Comparison of ENCODE assay signal across 9 mouse cellular contexts in the genomic region with DNA sequence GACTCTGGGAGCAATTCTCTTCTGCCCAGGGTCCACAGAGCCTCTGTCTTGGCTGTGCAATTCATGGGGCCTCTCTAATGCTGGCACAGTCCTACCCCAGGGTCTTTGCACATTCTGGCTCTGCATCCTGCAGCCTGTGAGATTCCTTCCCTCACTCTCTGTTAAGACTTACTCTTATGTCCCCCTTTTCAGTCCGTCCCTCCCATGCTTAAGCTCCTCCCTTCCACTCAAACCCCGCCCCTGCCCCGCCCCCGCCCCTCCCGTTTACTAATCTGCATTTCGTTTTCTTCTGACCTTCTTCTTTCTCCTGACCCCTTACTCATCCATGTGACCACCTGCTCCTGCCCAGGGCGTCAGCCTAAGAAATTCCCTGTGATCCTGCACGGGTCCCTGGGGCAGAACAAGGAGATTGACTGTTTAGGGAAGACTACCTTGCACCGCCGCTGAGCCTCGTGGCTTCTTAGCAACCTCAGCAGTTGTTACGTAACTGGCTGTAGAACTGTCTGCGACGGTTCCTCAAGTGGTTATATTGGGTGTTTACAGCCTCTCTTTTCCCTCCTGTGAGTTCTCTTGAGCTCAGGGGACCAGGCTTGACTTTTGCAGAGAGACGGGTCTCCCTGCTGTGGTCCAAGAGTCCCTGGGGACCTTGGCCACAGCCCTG. TPM values are rescaled to one million over a fixed set of nuclear protein-coding genes. Genes with fewer than 3 reads are reported as not detected.
DNase-seq lines count a peak whose midpoint lies in the region; ATAC-seq and TF ChIP-seq lines count a peak whose summit lies in the region.
"Had no signal": no experiment of that assay in that cellular context is flagged by ENCODE, and none has a peak within 500 bp of the region (broad histone marks: within the 10 kb centered on the region; RNA-seq: fewer than 3 reads in every experiment).

No protein-coding gene starts in this region.

- peak; percentile 79 for ATAC-seq in granulocyte monocyte progenitor cell, adult 5-6 weeks (replicated peaks; ENCODE audit: poor library complexity, severe bottlenecking)
- ATAC-seq in midbrain, embryonic 14.5 days (ENCODE audit: low FRiP score, low TSS enrichment) = no peak

- 0 out of 2 replicates have a peak overlapping the region, but pooled peaks have one; percentile 15 for H3K27ac ChIP-seq in ES-E14 (ENCODE audit: insufficient read depth, low read depth, low read length, poor library complexity, severe bottlenecking)
- no peak overlapping the region for H3K27ac ChIP-seq in midbrain, embryonic 14.5 days (replicated peaks; ENCODE audit: low read depth, low read length)
- H3K27ac ChIP-seq: limb, embryonic 15.5 days had no signal

- peak overlapping the region; percentile 29 to 55; a peak in 3 of 4 replicates for H3K4me3 ChIP-seq in ES-E14 (ENCODE audit: insufficient read depth in 1 of 2, low read depth in 1 of 2, low read length in 2 of 2, poor library complexity in 1 of 2, severe bottlenecking in 1 of 2)
- no peak overlapping the region for H3K4me3 ChIP-seq in midbrain, embryonic 14.5 days (replicated peaks; ENCODE audit: low read depth, low read length)
- H3K4me3 ChIP-seq: limb, embryonic 15.5 days had no signal

- no peaks in the 10 kb centered on the region for H3K9me3 ChIP-seq in ES-E14 (ENCODE audit: control insufficient read depth, insufficient read depth, low read depth, low read length)
- H3K9me3 ChIP-seq in midbrain, embryonic 14.5 days (ENCODE audit: control insufficient read depth, low read length) = no peaks in the 10 kb centered on the region
- H3K9me3 ChIP-seq: limb, embryonic 15.5 days had no signal

- peak; percentile 36 to 54 for DNase-seq in kidney, adult 8-10 months
- DNase-seq in kidney, postnatal 4 days = no peak
- DNase-seq in ES-E14 (ENCODE audit: low read depth, low spot score) = no peak
- DNase-seq in lung, postnatal 14 days = peak; percentile 20
- no peak for DNase-seq in urinary bladder, postnatal 25 days (ENCODE audit: low spot score)
- no peak for DNase-seq in ovary, postnatal 14 days (ENCODE audit: low spot score)
- DNase-seq in midbrain, embryonic 14.5 days = no peak

- WGBS in midbrain, embryonic 14.5 days = 19% methylated on average over 15 of the region's 15 CpGs

- H3K4me1 ChIP-seq in ES-E14 (ENCODE audit: control insufficient read depth in 2 of 2, insufficient read depth in 2 of 2, low read length in 2 of 2, poor library complexity in 1 of 2) = peaks cover 0 to 20% of the 10 kb centered on the region in 2 experiments; a peak in 3 of 4 replicates
- no peaks in the 10 kb centered on the region for H3K4me1 ChIP-seq in midbrain, embryonic 14.5 days (ENCODE audit: control insufficient read depth, insufficient read depth, low read length)

- peaks cover 5% of the 10 kb centered on the region; the same call in 1 of the 2 replicates for H3K36me3 ChIP-seq in ES-E14 (ENCODE audit: control insufficient read depth, insufficient read depth, low read length, poor library complexity, severe bottlenecking)
- peaks cover 16% of the 10 kb centered on the region for H3K36me3 ChIP-seq in midbrain, embryonic 14.5 days (ENCODE audit: control insufficient read depth, insufficient read depth, low read length)

- in situ Hi-C loops in ES-E14 (cut with MboI; ENCODE audit: low sequenced_read_pairs in 2 of 2, unreplicated experiment in 2 of 2) = no loop called here

- H3K4me2 ChIP-seq in midbrain, embryonic 14.5 days (ENCODE audit: low read length) = no peak overlapping the region
- H3K4me2 ChIP-seq: limb, embryonic 15.5 days had no signal

- H3K27me3 ChIP-seq in midbrain, embryonic 14.5 days (ENCODE audit: control insufficient read depth, insufficient read depth, low read length) = no peaks in the 10 kb centered on the region
- H3K27me3 ChIP-seq: limb, embryonic 15.5 days had no signal

- H3K9ac ChIP-seq in ES-E14 (ENCODE audit: insufficient read depth, low read depth, low read length, poor library complexity, severe bottlenecking) = peak overlapping the region; percentile 49; the same call in 1 of the 2 replicates
- H3K9ac ChIP-seq in midbrain, embryonic 14.5 days (replicated peaks; ENCODE audit: low read length) = no peak overlapping the region
- H3K9ac ChIP-seq: limb, embryonic 15.5 days had no signal

TF ChIP-seq in ES-E14, 5 proteins besides CTCF, POLR2A, EP300 and RAD21:
- no peak for TF ChIP-seq ZC3H11A (IDR thresholded peaks at IDR 0.05; ENCODE audit: borderline replicate concordance, low read depth, low read length)
- peak; percentile 58; the same call in 1 of the 2 replicates for TF ChIP-seq MAFK (IDR thresholded peaks at IDR 0.05; ENCODE audit: insufficient read depth, low read depth, low read length)

RNA-seq across cellular contexts. Expression of a gene that starts 10.5 kb away (rescaled TPM):
- 0.13 and 0.48 TPM in 2 replicates for total RNA-seq in ES-E14 (2012; rRNA removed)
- not detected in 2 replicates for total RNA-seq in granulocyte monocyte progenitor cell, adult 5-6 weeks (2014; fragmentation: Nextera tagmentation)
- not detected in 2 replicates for total RNA-seq in granulocyte monocyte progenitor cell, adult 5-6 weeks (2017)
- 4.9 and 6.2 TPM in 2 replicates for polyA plus RNA-seq in midbrain, embryonic 14.5 days (2014; fragmentation: Nextera tagmentation; extraction: Ambion mirVana)

RNA-seq across cellular contexts. Expression of a gene that starts 45.4 kb away (rescaled TPM):
- total RNA-seq in ES-E14 (2012; rRNA removed) = 16.5 and 20.6 TPM in 2 replicates
- 10.3 and 15.1 TPM in 2 replicates for total RNA-seq in granulocyte monocyte progenitor cell, adult 5-6 weeks (2014; fragmentation: Nextera tagmentation)
- total RNA-seq in granulocyte monocyte progenitor cell, adult 5-6 weeks (2017) = 11.7 and 12.2 TPM in 2 replicates
- polyA plus RNA-seq in midbrain, embryonic 14.5 days (2014; fragmentation: Nextera tagmentation; extraction: Ambion mirVana) = 63.6 and 71.3 TPM in 2 replicates

Comparison
In these comparisons a context has a peak if more than half of its experiments do, and no peak if none do; other contexts are left out.
1. DNase-seq: peak in kidney, adult 8-10 months (2 of 2) and lung, postnatal 14 days (single experiment); none in kidney, postnatal 4 days (0 of 2), ES-E14 (single experiment), urinary bladder, postnatal 25 days (single experiment), ovary, postnatal 14 days (single experiment) and midbrain, embryonic 14.5 days (single experiment).